Mouse (Mus musculus) gastrocnemius, adult 18-20 months (tissue): ENCODE data around the gene Klf1. TPM values are rescaled to one million over a fixed set of nuclear protein-coding genes. Genes with fewer than 3 reads are reported as not detected.

ENCODE experiments used
- DNase-seq: peaks from one replicate; pipeline ENCODE4 v3.0.0; 2021; ENCODE audit warnings: low spot score
- long read RNA-seq, 2 experiments: library from polyadenylated mRNA; stranded (forward); transcript quantifications; one replicate each; pipeline ENCODE4 v2.0.0; 2021
- total RNA-seq, 2 experiments: library from RNA; stranded (reverse); gene quantifications; 2 replicates each; pipeline ENCODE4 v1.2.3; 2021

Gene Klf1
- not detected for total RNA-seq
- long read RNA-seq, experiment 1 = 0 reads
- long read RNA-seq, experiment 2 = 0 reads

- DNase-seq = no peak
Measured at GRCm38 (mm10) chr8:84901752-84902151, at the start of gene Klf1. TSS of gene Klf1 (plus strand) at chr8:84901928.

GRCm38 (mm10) chr8:84856434-84856833 is 45.3 kb upstream of the Klf1 start:
- DNase-seq = no peak

GRCm38 (mm10) chr8:84856864-84857441 is 44.8 kb upstream of the Klf1 start, which contains the start of gene Farsa:
TSS of gene Farsa (plus strand) at chr8:84856989.
- DNase-seq = peak; percentile 95

GRCm38 (mm10) chr8:84871376-84872308 is 30.1 kb upstream of the Klf1 start, which contains the start of gene Syce2:
TSS of gene Syce2 (plus strand) at chr8:84872111.
- DNase-seq = peak; percentile 50

- peak; percentile 17 for DNase-seq
Measured at GRCm38 (mm10) chr8:84872309-84872965, 29.3 kb upstream of the Klf1 start.

GRCm38 (mm10) chr8:84873016-84873415 is 28.7 kb upstream of the Klf1 start:
- DNase-seq = no peak

GRCm38 (mm10) chr8:84874339-84874738 is 27.4 kb upstream of the Klf1 start:
- no peak for DNase-seq

GRCm38 (mm10) chr8:84877297-84878035 is 24.3 kb upstream of the Klf1 start:
- no peak for DNase-seq

GRCm38 (mm10) chr8:84878915-84879314 is 22.8 kb upstream of the Klf1 start:
- no peak for DNase-seq

- DNase-seq = no peak
Measured at GRCm38 (mm10) chr8:84884728-84885127, 17.0 kb upstream of the Klf1 start.

- no peak for DNase-seq
Measured at GRCm38 (mm10) chr8:84888280-84888679, 13.4 kb upstream of the Klf1 start.

GRCm38 (mm10) chr8:84889141-84889540 is 12.6 kb upstream of the Klf1 start:
- no peak for DNase-seq

GRCm38 (mm10) chr8:84892993-84893708 is 8.6 kb upstream of the Klf1 start:
- DNase-seq = no peak

GRCm38 (mm10) chr8:84893709-84894134 is 8.0 kb upstream of the Klf1 start, which contains the start of gene Gcdh:
TSS of gene Gcdh (minus strand) at chr8:84893921.
- peak; percentile 96 for DNase-seq

GRCm38 (mm10) chr8:84895963-84896362 is 5.8 kb upstream of the Klf1 start:
- no peak for DNase-seq

- no peak for DNase-seq
Measured at GRCm38 (mm10) chr8:84901071-84901470, 657 bp upstream of the Klf1 start.

GRCm38 (mm10) chr8:84902367-84902919 is 715 bp downstream of the Klf1 start:
- no peak for DNase-seq

GRCm38 (mm10) chr8:84902920-84903661 is 1.4 kb downstream of the Klf1 start:
- DNase-seq = peak; percentile 93

- DNase-seq = no peak
Measured at GRCm38 (mm10) chr8:84904351-84904750, 2.6 kb downstream of the Klf1 start.
